ENCODE assay signal across 15 mouse cellular contexts in the genomic region with DNA sequence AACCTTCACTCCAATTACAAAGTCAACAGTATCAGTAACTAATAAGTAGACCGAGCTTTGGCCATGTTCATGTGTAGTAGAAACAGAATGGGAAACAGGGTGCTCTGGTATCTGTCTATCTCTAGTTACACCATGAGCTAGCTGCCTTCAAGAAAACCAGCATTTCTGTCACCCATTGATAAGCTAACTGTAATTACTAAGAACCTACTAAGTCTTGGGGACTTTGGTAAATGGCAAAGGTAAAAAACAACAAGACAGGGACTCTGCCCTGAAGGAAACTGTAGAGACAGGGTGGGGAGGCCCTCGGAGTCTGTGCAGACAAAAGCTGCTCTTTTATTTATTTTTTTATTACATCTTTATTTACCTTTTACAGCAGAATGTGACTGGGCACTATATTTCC. TPM values are rescaled to one million over a fixed set of nuclear protein-coding genes. Genes with fewer than 3 reads are reported as not detected.
DNase-seq lines count a peak whose midpoint lies in the region; ATAC-seq lines count a peak whose summit lies in the region.
"Had no signal": no experiment of that assay in that cellular context is flagged by ENCODE, and none has a peak within 500 bp of the region (broad histone marks: within the 10 kb centered on the region; RNA-seq: fewer than 3 reads in every experiment).

No protein-coding gene starts in this region.

- H3K9ac ChIP-seq in midbrain, embryonic 16.5 days (ENCODE audit: low read depth, low read length), result no peak overlapping the region
- H3K9ac ChIP-seq in forebrain, embryonic 14.5 days (ENCODE audit: low read length), result no peak overlapping the region
- H3K9ac ChIP-seq: forebrain, embryonic 13.5 days; lung, embryonic 15.5 days had no signal

- H3K4me3 ChIP-seq in embryonic facial prominence, embryonic 10.5 days, result no peak overlapping the region
- no peak overlapping the region for H3K4me3 ChIP-seq in midbrain, embryonic 16.5 days (ENCODE audit: low read depth, low read length)
- no peak overlapping the region for H3K4me3 ChIP-seq in forebrain, embryonic 14.5 days (ENCODE audit: low read depth, low read length)
- H3K4me3 ChIP-seq: forebrain, embryonic 13.5 days; lung, embryonic 15.5 days had no signal

- H3K4me1 ChIP-seq in embryonic facial prominence, embryonic 10.5 days, result peaks cover 19% of the 10 kb centered on the region
- H3K4me1 ChIP-seq in midbrain, embryonic 16.5 days (ENCODE audit: control insufficient read depth, insufficient read depth, low read length), result no peaks in the 10 kb centered on the region
- no peaks in the 10 kb centered on the region for H3K4me1 ChIP-seq in forebrain, embryonic 14.5 days (ENCODE audit: control insufficient read depth, insufficient read depth, low read length)
- H3K4me1 ChIP-seq: lung, embryonic 15.5 days had no signal

- 0 out of 2 replicates have a peak overlapping the region, but pooled peaks have one; percentile 76 for H3K27ac ChIP-seq in embryonic facial prominence, embryonic 10.5 days (replicated peaks)
- H3K27ac ChIP-seq in midbrain, embryonic 16.5 days (ENCODE audit: low read length), result no peak overlapping the region
- no peak overlapping the region for H3K27ac ChIP-seq in forebrain, embryonic 14.5 days (ENCODE audit: low read depth, low read length)
- H3K27ac ChIP-seq: forebrain, embryonic 13.5 days; lung, embryonic 15.5 days had no signal

- H3K36me3 ChIP-seq in embryonic facial prominence, embryonic 10.5 days (replicated peaks), result peaks cover 6% of the 10 kb centered on the region; the same call in 1 of the 2 replicates
- H3K36me3 ChIP-seq in midbrain, embryonic 16.5 days (ENCODE audit: control insufficient read depth, insufficient read depth, low read length), result no peaks in the 10 kb centered on the region
- H3K36me3 ChIP-seq in forebrain, embryonic 14.5 days (ENCODE audit: control insufficient read depth, insufficient read depth, low read length), result no peaks in the 10 kb centered on the region
- H3K36me3 ChIP-seq: lung, embryonic 15.5 days had no signal

- H3K4me2 ChIP-seq in midbrain, embryonic 16.5 days (ENCODE audit: low read length), result no peak overlapping the region
- no peak overlapping the region for H3K4me2 ChIP-seq in forebrain, embryonic 14.5 days (ENCODE audit: low read length)
- H3K4me2 ChIP-seq: forebrain, embryonic 13.5 days; lung, embryonic 15.5 days had no signal

- peak; percentile 78 for ATAC-seq in megakaryocyte progenitor cell, adult 5-6 weeks (replicated peaks; ENCODE audit: poor library complexity)
- no peak for ATAC-seq in midbrain, embryonic 16.5 days
- ATAC-seq in forebrain, embryonic 14.5 days, result no peak
- ATAC-seq: CD4-positive, CD25-positive, alpha-beta regulatory T cell, adult 4 months; forebrain, embryonic 13.5 days had no signal

- DNase-seq in heart, adult 11 months, result peak; percentile 13
- no peak for DNase-seq in heart, postnatal 4 days
- no peak for DNase-seq in embryonic facial prominence, embryonic 10.5 days (ENCODE audit: low spot score)
- DNase-seq in liver, result peak; percentile 42
- no peak for DNase-seq in right cerebral cortex, postnatal 25 days
- DNase-seq in forebrain, embryonic 14.5 days (ENCODE audit: low spot score), result no peak
- DNase-seq: adrenal gland, postnatal 10 days; cerebellum, adult 8-10 months; layer of hippocampus, postnatal 36 days; thymus, postnatal 25 days had no signal

- no peaks in the 10 kb centered on the region for H3K27me3 ChIP-seq in embryonic facial prominence, embryonic 10.5 days (replicated peaks; ENCODE audit: low read depth, poor library complexity, severe bottlenecking)
- H3K27me3 ChIP-seq in midbrain, embryonic 16.5 days (ENCODE audit: control insufficient read depth, insufficient read depth, low read depth, low read length), result no peaks in the 10 kb centered on the region
- no peaks in the 10 kb centered on the region for H3K27me3 ChIP-seq in forebrain, embryonic 14.5 days (replicated peaks; ENCODE audit: control insufficient read depth, insufficient read depth, low read length)
- H3K27me3 ChIP-seq: forebrain, embryonic 13.5 days; lung, embryonic 15.5 days had no signal

- H3K9me3 ChIP-seq in embryonic facial prominence, embryonic 10.5 days, result no peaks in the 10 kb centered on the region
- H3K9me3 ChIP-seq in midbrain, embryonic 16.5 days (replicated peaks; ENCODE audit: control insufficient read depth, low read length, poor library complexity, severe bottlenecking), result no peaks in the 10 kb centered on the region
- no peaks in the 10 kb centered on the region for H3K9me3 ChIP-seq in forebrain, embryonic 14.5 days (replicated peaks; ENCODE audit: control insufficient read depth, low read length)
- H3K9me3 ChIP-seq: forebrain, embryonic 13.5 days; lung, embryonic 15.5 days had no signal

- WGBS in embryonic facial prominence, embryonic 10.5 days, result 71% methylated on average over 2 of the region's 2 CpGs
- WGBS in midbrain, embryonic 16.5 days, result 85% methylated on average over 2 of the region's 2 CpGs
- WGBS in forebrain, embryonic 14.5 days, result 90% methylated on average over 2 of the region's 2 CpGs

RNA-seq across cellular contexts. Expression of a gene that starts 10.9 kb away (rescaled TPM):
- 10 to 100 TPM; 22.8 to 24.7 TPM for total RNA-seq in heart, postnatal 4 days (2021)
- polyA plus RNA-seq in embryonic facial prominence, embryonic 10.5 days (2016; fragmentation: Nextera tagmentation; extraction: Ambion mirVana), result 22.9 and 25.9 TPM in 2 replicates
- total RNA-seq in megakaryocyte progenitor cell, adult 5-6 weeks (2015), result 48.4 and 53.3 TPM in 2 replicates
- 23.4 and 29.6 TPM in 2 replicates for total RNA-seq in megakaryocyte progenitor cell, adult 5-6 weeks (2017)
- 25.7 and 27.7 TPM in 2 replicates for polyA plus RNA-seq in midbrain, embryonic 16.5 days (2015; fragmentation: Nextera tagmentation; extraction: Ambion mirVana)
- 11.7 and 15.0 TPM in 2 replicates for polyA plus RNA-seq in forebrain, embryonic 14.5 days (2014; fragmentation: Nextera tagmentation; extraction: Ambion mirVana)

RNA-seq across cellular contexts. Expression of a gene that starts 31.3 kb away (rescaled TPM):
- total RNA-seq in heart, postnatal 4 days (2021), result 10 to 100 TPM; 25.1 to 25.8 TPM
- 6.3 and 6.5 TPM in 2 replicates for polyA plus RNA-seq in embryonic facial prominence, embryonic 10.5 days (2016; fragmentation: Nextera tagmentation; extraction: Ambion mirVana)
- 18.9 and 25.0 TPM in 2 replicates for total RNA-seq in megakaryocyte progenitor cell, adult 5-6 weeks (2015)
- total RNA-seq in megakaryocyte progenitor cell, adult 5-6 weeks (2017), result 16.6 and 18.8 TPM in 2 replicates
- polyA plus RNA-seq in midbrain, embryonic 16.5 days (2015; fragmentation: Nextera tagmentation; extraction: Ambion mirVana), result 3.6 and 4.0 TPM in 2 replicates
- polyA plus RNA-seq in forebrain, embryonic 14.5 days (2014; fragmentation: Nextera tagmentation; extraction: Ambion mirVana), result 4.1 and 4.8 TPM in 2 replicates

Comparison
In these comparisons a context has a peak if more than half of its experiments do, and no peak if none do; other contexts are left out.
1. DNase-seq: peak in heart, adult 11 months (single experiment) and liver (single experiment); none in heart, postnatal 4 days (single experiment), embryonic facial prominence, embryonic 10.5 days (single experiment), right cerebral cortex, postnatal 25 days (single experiment) and forebrain, embryonic 14.5 days (single experiment).